Mouse (Mus musculus) c-Kit-positive CD71-positive TER-119-positive erythroid progenitor cells, embryonic 14.5 days (primary cell): ENCODE results near the gene Fam110a.
"Not testable (repeated sequence)": the region's sequence is repeated elsewhere in the genome, so short reads cannot be mapped to it uniquely, and the experiment has no call there.

ENCODE experiments used
- DNase-seq: peaks from one replicate; pipeline ENCODE4 v3.0.0-alpha.2; 2013; ENCODE audit warnings: low spot score

The Fam110a gene

GRCm38 (mm10) chr2:151997190-151997575 is 17.2 kb upstream of the Fam110a start:
- DNase-seq, result not testable (repeated sequence)

GRCm38 (mm10) chr2:151996229-151997189 is 16.5 kb upstream of the Fam110a start, which contains the start of gene Slc52a3:
TSS of gene Slc52a3 (plus strand) at chr2:151996511.
- DNase-seq, result peak; percentile 84

- peak; percentile 74 for DNase-seq
Measured at GRCm38 (mm10) chr2:151994350-151995122, 14.5 kb upstream of the Fam110a start.

- no peak for DNase-seq
Measured at GRCm38 (mm10) chr2:151991446-151991845, 11.4 kb upstream of the Fam110a start.

GRCm38 (mm10) chr2:151990985-151991394 is 11.0 kb upstream of the Fam110a start:
- no peak for DNase-seq

- DNase-seq, result no peak
Measured at GRCm38 (mm10) chr2:151988978-151989377, 9.0 kb upstream of the Fam110a start.

- DNase-seq, result no peak
Measured at GRCm38 (mm10) chr2:151986958-151987357, 6.9 kb upstream of the Fam110a start.

GRCm38 (mm10) chr2:151985426-151986172 is 5.6 kb upstream of the Fam110a start:
- DNase-seq, result no peak

- DNase-seq, result no peak
Measured at GRCm38 (mm10) chr2:151984019-151984418, 4.0 kb upstream of the Fam110a start.

- DNase-seq, result no peak
Measured at GRCm38 (mm10) chr2:151982476-151982875, 2.5 kb upstream of the Fam110a start.

GRCm38 (mm10) chr2:151981268-151981667 is 1.2 kb upstream of the Fam110a start:
- DNase-seq, result no peak

GRCm38 (mm10) chr2:151980355-151980693 is 305 bp upstream of the Fam110a start:
- no peak for DNase-seq

GRCm38 (mm10) chr2:151978494-151978893 is 1.5 kb downstream of the Fam110a start:
- no peak for DNase-seq

- DNase-seq, result no peak
Measured at GRCm38 (mm10) chr2:151977689-151978440, 2.2 kb downstream of the Fam110a start.

GRCm38 (mm10) chr2:151976067-151976466 is 4.0 kb downstream of the Fam110a start:
- DNase-seq, result no peak

- DNase-seq, result no peak
Measured at GRCm38 (mm10) chr2:151975295-151975694, 4.7 kb downstream of the Fam110a start.

- no peak for DNase-seq
Measured at GRCm38 (mm10) chr2:151973595-151974562, 6.1 kb downstream of the Fam110a start.

GRCm38 (mm10) chr2:151972880-151973594 is 7.0 kb downstream of the Fam110a start:
- DNase-seq, result no peak

GRCm38 (mm10) chr2:151971748-151972147 is 8.3 kb downstream of the Fam110a start:
- DNase-seq, result no peak
